In genomic region chr7:120690634-120691033, GRCm38 (mm10) we compare ENCODE assay signal across 12 mouse cellular contexts. TPM values are rescaled to one million over a fixed set of nuclear protein-coding genes. Genes with fewer than 3 reads are reported as not detected.
DNase-seq lines count a peak whose midpoint lies in the region; ATAC-seq and TF ChIP-seq lines count a peak whose summit lies in the region.
"Had no signal": no experiment of that assay in that cellular context is flagged by ENCODE, and none has a peak within 500 bp of the region (broad histone marks: within the 10 kb centered on the region; RNA-seq: fewer than 3 reads in every experiment).

No protein-coding gene starts in this region.

- peak; percentile 9 for TF ChIP-seq RAD21 in MEL (IDR thresholded peaks at IDR 0.05; ENCODE audit: low read depth, low read length)

- no peak overlapping the region for H3K4me3 ChIP-seq in forebrain, embryonic 11.5 days (ENCODE audit: low read depth, low read length)
- no peak overlapping the region for H3K4me3 ChIP-seq in forebrain, embryonic 12.5 days (replicated peaks)
- no peak overlapping the region for H3K4me3 ChIP-seq in liver, adult 2 months (ENCODE audit: insufficient read depth, low read depth, low read length)
- no peak overlapping the region for H3K4me3 ChIP-seq in liver, embryonic 12.5 days
- no peak overlapping the region for H3K4me3 ChIP-seq in MEL (ENCODE audit: control insufficient read depth in 1 of 2, insufficient read depth in 1 of 2, low read depth in 2 of 2, low read length in 2 of 2)
- H3K4me3 ChIP-seq: embryonic facial prominence, embryonic 15.5 days; limb, embryonic 15.5 days had no signal

- WGBS in forebrain, embryonic 11.5 days: 76% methylated on average over 4 of the region's 4 CpGs
- WGBS in forebrain, embryonic 12.5 days: 72% methylated on average over 4 of the region's 4 CpGs
- 76% methylated on average over 4 of the region's 4 CpGs for WGBS in liver, adult 2 months
- WGBS in liver, embryonic 12.5 days (ENCODE audit: insufficient replicate concordance): 62% methylated on average over 4 of the region's 4 CpGs

- H3K27me3 ChIP-seq in forebrain, embryonic 11.5 days (ENCODE audit: control insufficient read depth, insufficient read depth, low read length): no peaks in the 10 kb centered on the region
- no peaks in the 10 kb centered on the region for H3K27me3 ChIP-seq in forebrain, embryonic 12.5 days
- no peaks in the 10 kb centered on the region for H3K27me3 ChIP-seq in liver, adult 2 months (ENCODE audit: control insufficient read depth, insufficient read depth, low read length)
- no peaks in the 10 kb centered on the region for H3K27me3 ChIP-seq in liver, embryonic 12.5 days (replicated peaks)
- H3K27me3 ChIP-seq in MEL (ENCODE audit: control insufficient read depth in 1 of 2, insufficient read depth in 2 of 2, low read length in 2 of 2): no peaks in the 10 kb centered on the region
- H3K27me3 ChIP-seq: embryonic facial prominence, embryonic 15.5 days; limb, embryonic 15.5 days had no signal

- no peak for TF ChIP-seq EP300 in MEL (IDR thresholded peaks at IDR 0.05; ENCODE audit: low read depth in 1 of 2, low read length in 2 of 2)

- no peak overlapping the region for H3K4me2 ChIP-seq in forebrain, embryonic 11.5 days (ENCODE audit: low read depth, low read length, severe bottlenecking)
- H3K4me2 ChIP-seq in forebrain, embryonic 12.5 days: no peak overlapping the region
- no peak overlapping the region for H3K4me2 ChIP-seq in liver, embryonic 12.5 days
- H3K4me2 ChIP-seq: embryonic facial prominence, embryonic 15.5 days; limb, embryonic 15.5 days had no signal

- H3K4me1 ChIP-seq in forebrain, embryonic 11.5 days (replicated peaks; ENCODE audit: control insufficient read depth, insufficient read depth, low read length): no peaks in the 10 kb centered on the region
- H3K4me1 ChIP-seq in forebrain, embryonic 12.5 days: no peaks in the 10 kb centered on the region
- H3K4me1 ChIP-seq in liver, adult 2 months (ENCODE audit: control insufficient read depth, insufficient read depth, low read length): no peaks in the 10 kb centered on the region
- H3K4me1 ChIP-seq in liver, embryonic 12.5 days: peaks cover 20% of the 10 kb centered on the region
- H3K4me1 ChIP-seq in MEL (ENCODE audit: control insufficient read depth in 1 of 2, insufficient read depth in 2 of 2, low read length in 2 of 2): peaks cover 3 to 4% of the 10 kb centered on the region in 2 experiments
- H3K4me1 ChIP-seq: limb, embryonic 15.5 days had no signal

- peaks cover 18% of the 10 kb centered on the region; the same call in 1 of the 2 replicates for H3K79me2 ChIP-seq in liver, adult 2 months (ENCODE audit: control insufficient read depth, insufficient read depth, low read length)
- H3K79me2 ChIP-seq in MEL (ENCODE audit: control insufficient read depth, insufficient read depth, low read length, poor library complexity): peaks cover 29% of the 10 kb centered on the region; the same call in 1 of the 2 replicates

- H3K27ac ChIP-seq in forebrain, embryonic 11.5 days (ENCODE audit: low read depth, low read length): no peak overlapping the region
- no peak overlapping the region for H3K27ac ChIP-seq in forebrain, embryonic 12.5 days
- no peak overlapping the region for H3K27ac ChIP-seq in liver, adult 2 months (replicated peaks; ENCODE audit: insufficient read depth, low read depth, low read length)
- H3K27ac ChIP-seq in liver, embryonic 12.5 days: no peak overlapping the region
- H3K27ac ChIP-seq in MEL (ENCODE audit: control insufficient read depth, low read depth, low read length): no peak overlapping the region
- H3K27ac ChIP-seq: embryonic facial prominence, embryonic 15.5 days; limb, embryonic 15.5 days had no signal

- no peak for ATAC-seq in forebrain, embryonic 11.5 days (replicated peaks; ENCODE audit: low FRiP score)
- ATAC-seq in forebrain, embryonic 12.5 days (ENCODE audit: low FRiP score): no peak
- ATAC-seq in liver, embryonic 12.5 days: no peak

- peak; percentile 44; the same call in 1 of the 2 replicates for TF ChIP-seq CTCF in liver, adult 2 months (IDR thresholded peaks at IDR 0.05; ENCODE audit: low read depth, low read length)
- TF ChIP-seq CTCF in MEL (IDR thresholded peaks at IDR 0.05 in 2 of 3, conservative IDR thresholded peaks at IDR 0.05 in 1 of 3; ENCODE audit: control insufficient read depth in 1 of 3, insufficient read depth in 1 of 3, low read depth in 2 of 3, low read length in 3 of 3, poor library complexity in 1 of 3, severe bottlenecking in 1 of 3): peak; percentile 45 to 69 (median 49)

- no peaks in the 10 kb centered on the region for H3K9me3 ChIP-seq in forebrain, embryonic 11.5 days (ENCODE audit: control insufficient read depth, low read length)
- H3K9me3 ChIP-seq in forebrain, embryonic 12.5 days: no peaks in the 10 kb centered on the region
- H3K9me3 ChIP-seq in liver, embryonic 12.5 days (replicated peaks): no peaks in the 10 kb centered on the region
- H3K9me3 ChIP-seq in MEL (replicated peaks; ENCODE audit: insufficient read depth, low read length): no peaks in the 10 kb centered on the region
- H3K9me3 ChIP-seq: embryonic facial prominence, embryonic 15.5 days; limb, embryonic 15.5 days had no signal

- no peak overlapping the region for H3K9ac ChIP-seq in forebrain, embryonic 11.5 days (ENCODE audit: low read length)
- H3K9ac ChIP-seq in forebrain, embryonic 12.5 days: no peak overlapping the region
- H3K9ac ChIP-seq in liver, adult 2 months (ENCODE audit: low read depth, low read length): no peak overlapping the region
- no peak overlapping the region for H3K9ac ChIP-seq in liver, embryonic 12.5 days
- H3K9ac ChIP-seq in MEL (ENCODE audit: control insufficient read depth, low read depth, low read length, poor library complexity, severe bottlenecking): no peak overlapping the region
- H3K9ac ChIP-seq: embryonic facial prominence, embryonic 15.5 days; limb, embryonic 15.5 days had no signal

- peak; percentile 54 for DNase-seq in forebrain, embryonic 11.5 days (ENCODE audit: low spot score)
- DNase-seq in liver, adult 2 months (ENCODE audit: extremely low read depth, low read depth, low spot score): no peak
- DNase-seq in MEL (ENCODE audit: low read depth, low spot score): peak; percentile 68
- DNase-seq in spleen, postnatal 10 days (ENCODE audit: low spot score in 2 of 2): peak; percentile 33 to 67
- DNase-seq in layer of hippocampus, adult 18-20 months (ENCODE audit: low spot score in 2 of 2): no peak
- no peak for DNase-seq in ovary, postnatal 36 days (ENCODE audit: low spot score)
- DNase-seq: kidney, adult 11 months had no signal

- H3K36me3 ChIP-seq in forebrain, embryonic 11.5 days (ENCODE audit: control insufficient read depth, insufficient read depth, low read length): no peaks in the 10 kb centered on the region
- H3K36me3 ChIP-seq in forebrain, embryonic 12.5 days (replicated peaks): peaks cover 15% of the 10 kb centered on the region; the same call in 1 of the 2 replicates
- no peaks in the 10 kb centered on the region for H3K36me3 ChIP-seq in liver, adult 2 months (ENCODE audit: control insufficient read depth, insufficient read depth, low read length)
- H3K36me3 ChIP-seq in liver, embryonic 12.5 days: peaks cover 21% of the 10 kb centered on the region
- H3K36me3 ChIP-seq in MEL (ENCODE audit: control insufficient read depth in 1 of 2, insufficient read depth in 2 of 2, low read length in 2 of 2): peaks cover 2 to 7% of the 10 kb centered on the region in 2 experiments

- TF ChIP-seq POLR2A in liver, adult 2 months (IDR thresholded peaks at IDR 0.05; ENCODE audit: extremely low read depth, insufficient read depth, low read length): no peak
- no peak for TF ChIP-seq POLR2A in MEL (IDR thresholded peaks at IDR 0.05; ENCODE audit: control insufficient read depth in 1 of 2, insufficient read depth in 1 of 2, low read depth in 1 of 2, low read length in 2 of 2, poor library complexity in 1 of 2)

RNA-seq across cellular contexts. Expression of gene Mosmo, which starts 13.2 kb away (rescaled TPM):
- polyA plus RNA-seq in forebrain, embryonic 11.5 days (2014; fragmentation: Nextera tagmentation; extraction: Ambion mirVana): 14.1 and 16.6 TPM in 2 replicates
- 17.4 and 18.1 TPM in 2 replicates for polyA plus RNA-seq in forebrain, embryonic 12.5 days (2016; fragmentation: Nextera tagmentation; extraction: Ambion mirVana)
- 9.7 and 13.6 TPM in 2 replicates for total RNA-seq in liver, adult 2 months (2014; rRNA removed)
- 15.9 and 16.2 TPM in 2 replicates for polyA plus RNA-seq in liver, adult 2 months (2012; rRNA removed)
- polyA plus RNA-seq in liver, embryonic 12.5 days (2016; fragmentation: Nextera tagmentation; extraction: Ambion mirVana): 9.4 and 10.7 TPM in 2 replicates
- 18.6 and 20.0 TPM in 2 replicates for total RNA-seq in MEL (2012; rRNA removed)
- 10 to 100 TPM; 23.5 to 30.0 TPM for polyA plus RNA-seq in MEL (2012; ENCODE audit: insufficient read depth in 1 of 2, insufficient read length in 2 of 2, low read depth in 1 of 2, low replicate concordance in 2 of 2, missing spikeins in 1 of 2)
- 10 to 100 TPM; 77.0 to 92.3 TPM for total RNA-seq in layer of hippocampus, adult 18-20 months (2021)

RNA-seq across cellular contexts. Expression of gene Pdzd9, which starts 20.5 kb away (rescaled TPM):
- polyA plus RNA-seq in forebrain, embryonic 11.5 days (2014; fragmentation: Nextera tagmentation; extraction: Ambion mirVana): 0.39 and 0.60 TPM in 2 replicates
- polyA plus RNA-seq in forebrain, embryonic 12.5 days (2016; fragmentation: Nextera tagmentation; extraction: Ambion mirVana): 0.44 and 0.50 TPM in 2 replicates
- total RNA-seq in liver, adult 2 months (2014; rRNA removed): not detected in 2 replicates
- not detected in 2 replicates for polyA plus RNA-seq in liver, adult 2 months (2012; rRNA removed)
- polyA plus RNA-seq in liver, embryonic 12.5 days (2016; fragmentation: Nextera tagmentation; extraction: Ambion mirVana): 0.13 and 0.17 TPM in 2 replicates
- total RNA-seq in MEL (2012; rRNA removed): 0.92 TPM in 2 replicates
- polyA plus RNA-seq in MEL (2012; ENCODE audit: insufficient read depth in 1 of 2, insufficient read length in 2 of 2, low read depth in 1 of 2, low replicate concordance in 2 of 2, missing spikeins in 1 of 2): under 1 TPM in 1 of 2 experiments, not detected in 1; 0.31 TPM
- under 1 TPM in 1 of 2 experiments, not detected in 1; 0.25 TPM for total RNA-seq in layer of hippocampus, adult 18-20 months (2021)
- total RNA-seq: monocyte, adult 5-6 weeks had no signal

RNA-seq across cellular contexts. Expression of gene Vwa3a, which starts 48.5 kb away (rescaled TPM):
- 0.11 and 0.19 TPM in 2 replicates for polyA plus RNA-seq in forebrain, embryonic 11.5 days (2014; fragmentation: Nextera tagmentation; extraction: Ambion mirVana)
- polyA plus RNA-seq in forebrain, embryonic 12.5 days (2016; fragmentation: Nextera tagmentation; extraction: Ambion mirVana): 0.42 and 0.88 TPM in 2 replicates
- under 0.01 TPM in 1 of 2 replicates, not detected in the other for total RNA-seq in liver, adult 2 months (2014; rRNA removed)
- polyA plus RNA-seq in liver, adult 2 months (2012; rRNA removed): not detected in 2 replicates
- polyA plus RNA-seq in liver, embryonic 12.5 days (2016; fragmentation: Nextera tagmentation; extraction: Ambion mirVana): not detected in 2 replicates
- not detected in 2 replicates for total RNA-seq in MEL (2012; rRNA removed)
- polyA plus RNA-seq in MEL (2012; ENCODE audit: insufficient read depth in 1 of 2, insufficient read length in 2 of 2, low read depth in 1 of 2, low replicate concordance in 2 of 2, missing spikeins in 1 of 2): not detected
- 10 to 100 TPM; 15.9 to 16.5 TPM for total RNA-seq in layer of hippocampus, adult 18-20 months (2021)
- total RNA-seq: monocyte, adult 5-6 weeks had no signal
- polyA plus RNA-seq: limb, embryonic 15.5 days had no signal

RNA-seq across cellular contexts. Expression of gene Uqcrc2, which starts 55.7 kb away (rescaled TPM):
- 182 and 203 TPM in 2 replicates for polyA plus RNA-seq in forebrain, embryonic 11.5 days (2014; fragmentation: Nextera tagmentation; extraction: Ambion mirVana)
- polyA plus RNA-seq in forebrain, embryonic 12.5 days (2016; fragmentation: Nextera tagmentation; extraction: Ambion mirVana): 178 and 183 TPM in 2 replicates
- 275 and 293 TPM in 2 replicates for total RNA-seq in liver, adult 2 months (2014; rRNA removed)
- 89.6 and 90.8 TPM in 2 replicates for polyA plus RNA-seq in liver, adult 2 months (2012; rRNA removed)
- 150 and 160 TPM in 2 replicates for polyA plus RNA-seq in liver, embryonic 12.5 days (2016; fragmentation: Nextera tagmentation; extraction: Ambion mirVana)
- total RNA-seq in MEL (2012; rRNA removed): 229 and 244 TPM in 2 replicates
- polyA plus RNA-seq in MEL (2012; ENCODE audit: insufficient read depth in 1 of 2, insufficient read length in 2 of 2, low read depth in 1 of 2, low replicate concordance in 2 of 2, missing spikeins in 1 of 2): 100 to 1,000 TPM; 338 to 659 TPM
- total RNA-seq in layer of hippocampus, adult 18-20 months (2021): 100 to 1,000 TPM; 243 to 245 TPM

Comparison
In these comparisons a context has a peak if more than half of its experiments do, and no peak if none do; other contexts are left out.
1. DNase-seq: peak in forebrain, embryonic 11.5 days (single experiment), MEL (single experiment) and spleen, postnatal 10 days (2 of 2); none in liver, adult 2 months (single experiment), layer of hippocampus, adult 18-20 months (0 of 2) and ovary, postnatal 36 days (single experiment).